Mouse (Mus musculus): ENCODE data around the gene Kif21b.

DNA sequence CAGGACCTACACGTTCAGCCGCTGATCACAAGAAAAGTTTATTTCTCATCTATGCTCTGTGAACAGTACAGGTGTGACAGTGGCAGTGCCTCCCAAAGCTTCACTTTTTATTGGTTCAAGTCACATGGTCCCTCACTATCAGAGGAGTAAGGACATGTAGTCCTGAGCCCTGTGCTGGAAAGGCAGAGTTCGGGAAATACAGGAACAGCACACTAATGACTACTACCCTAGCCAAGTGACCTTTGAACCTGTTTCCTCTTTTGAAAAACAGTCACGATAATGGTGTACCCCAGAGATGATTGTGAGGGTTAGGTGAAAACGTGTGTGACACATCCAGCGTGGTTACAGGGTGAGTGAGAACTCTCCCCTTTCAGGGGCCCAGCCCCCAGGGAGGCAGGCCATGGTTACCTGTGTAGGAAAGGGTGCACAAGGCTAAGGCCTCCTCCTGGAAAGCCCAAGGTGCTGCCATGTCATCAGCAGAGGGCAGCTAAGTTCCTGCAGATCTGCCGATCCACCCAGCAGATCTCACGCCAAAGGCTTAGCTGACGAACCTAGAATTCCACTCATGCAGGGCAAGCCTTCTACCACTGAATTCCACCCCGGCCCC, 4.9 kb upstream of the Kif21b start:
- TF ChIP-seq GATA1 (IDR thresholded peaks at IDR 0.05; ENCODE audit: borderline replicate concordance, low read length) (no peak), FLI1 (IDR thresholded peaks at IDR 0.05; ENCODE audit: low read length) (no peak)
